ENCODE assay signal across 24 mouse cellular contexts in the genomic region with DNA sequence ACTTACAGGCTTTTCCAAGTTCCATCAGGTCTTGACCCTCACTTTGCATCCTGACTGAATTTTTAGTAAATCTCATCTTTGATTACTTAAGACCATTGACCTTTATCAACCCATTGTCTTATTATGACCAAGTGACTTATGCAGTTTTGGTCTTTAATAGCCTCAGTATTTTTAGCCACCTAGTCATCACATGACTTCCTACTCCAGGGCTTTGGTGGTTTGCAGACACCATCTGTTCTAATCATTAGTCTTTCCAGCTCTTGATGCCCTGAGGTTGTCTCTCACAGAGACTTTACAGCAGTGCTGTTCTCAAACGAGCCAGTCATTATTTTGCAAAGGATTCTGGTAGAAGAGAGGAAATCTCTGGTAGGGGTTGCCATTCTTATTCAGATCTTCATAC.
"Had no signal": no experiment of that assay in that cellular context is flagged by ENCODE, and none has a peak within 500 bp of the region (broad histone marks: within the 10 kb centered on the region; RNA-seq: fewer than 3 reads in every experiment).

No protein-coding gene starts in this region.

- H3K9me3 ChIP-seq: heart, embryonic 13.5 days; heart, embryonic 15.5 days; hindbrain, embryonic 13.5 days; hindbrain, embryonic 15.5 days; kidney, embryonic 15.5 days; limb, embryonic 10.5 days; limb, embryonic 12.5 days; liver, embryonic 13.5 days; liver, embryonic 15.5 days had no signal

- ATAC-seq: forebrain, postnatal 0 days; hindbrain, postnatal 0 days; intestine, embryonic 16.5 days had no signal

- H3K9ac ChIP-seq: forebrain, postnatal 0 days; heart, embryonic 13.5 days; heart, embryonic 15.5 days; hindbrain, embryonic 13.5 days; hindbrain, embryonic 15.5 days; kidney, embryonic 15.5 days; limb, embryonic 12.5 days; liver, embryonic 13.5 days; liver, embryonic 15.5 days had no signal

- H3K4me3 ChIP-seq: heart, embryonic 13.5 days; heart, embryonic 15.5 days; hindbrain, embryonic 13.5 days; hindbrain, embryonic 15.5 days; kidney, embryonic 15.5 days; limb, embryonic 10.5 days; limb, embryonic 12.5 days; liver, embryonic 13.5 days; liver, embryonic 15.5 days had no signal

- H3K27me3 ChIP-seq: heart, embryonic 13.5 days; heart, embryonic 15.5 days; hindbrain, embryonic 13.5 days; hindbrain, embryonic 15.5 days; kidney, embryonic 15.5 days; limb, embryonic 12.5 days; liver, embryonic 13.5 days; liver, embryonic 15.5 days had no signal

- DNase-seq: forebrain, postnatal 0 days; gastrocnemius, postnatal 10 days; gastrocnemius, postnatal 36 days; kidney, adult 11 months; kidney, adult 2 months; kidney, adult 9 months; kidney, postnatal 14 days; kidney, postnatal 36 days; layer of hippocampus, adult 9-11 months; layer of hippocampus, postnatal 36 days; liver; liver, embryonic 13.5 days had no signal

- H3K4me2 ChIP-seq: heart, embryonic 13.5 days; heart, embryonic 15.5 days; hindbrain, embryonic 13.5 days; hindbrain, embryonic 15.5 days; kidney, embryonic 15.5 days; limb, embryonic 12.5 days; liver, embryonic 11.5 days; liver, embryonic 13.5 days; liver, embryonic 15.5 days had no signal

- H3K27ac ChIP-seq: heart, embryonic 13.5 days; heart, embryonic 15.5 days; hindbrain, embryonic 13.5 days; hindbrain, embryonic 15.5 days; hindbrain, postnatal 0 days; kidney, embryonic 15.5 days; kidney, postnatal 0 days; limb, embryonic 10.5 days; limb, embryonic 12.5 days; liver, embryonic 13.5 days; liver, embryonic 15.5 days had no signal

- H3K36me3 ChIP-seq: heart, embryonic 13.5 days; heart, embryonic 15.5 days; hindbrain, embryonic 13.5 days; hindbrain, embryonic 15.5 days; kidney, embryonic 15.5 days; limb, embryonic 10.5 days; limb, embryonic 12.5 days; liver, embryonic 13.5 days; liver, embryonic 15.5 days had no signal

- H3K4me1 ChIP-seq: heart, embryonic 15.5 days; kidney, embryonic 15.5 days; limb, embryonic 10.5 days; limb, embryonic 12.5 days; liver, embryonic 13.5 days; liver, embryonic 15.5 days had no signal
